Mouse (Mus musculus) skeletal muscle tissue, adult 2 months (tissue): ENCODE measurements at regions not wholly inside any gene's neighbourhood (a gene's known extent, or its start where the extent isn't known, plus 50 kb on each side); places are given as distances from the start of the nearest gene placed in this dataset.

Experiments
- DNase-seq: peaks from one replicate; pipeline ENCODE4 v3.0.0-alpha.2; 2012; ENCODE audit warnings: low read depth, low spot score

DNA sequence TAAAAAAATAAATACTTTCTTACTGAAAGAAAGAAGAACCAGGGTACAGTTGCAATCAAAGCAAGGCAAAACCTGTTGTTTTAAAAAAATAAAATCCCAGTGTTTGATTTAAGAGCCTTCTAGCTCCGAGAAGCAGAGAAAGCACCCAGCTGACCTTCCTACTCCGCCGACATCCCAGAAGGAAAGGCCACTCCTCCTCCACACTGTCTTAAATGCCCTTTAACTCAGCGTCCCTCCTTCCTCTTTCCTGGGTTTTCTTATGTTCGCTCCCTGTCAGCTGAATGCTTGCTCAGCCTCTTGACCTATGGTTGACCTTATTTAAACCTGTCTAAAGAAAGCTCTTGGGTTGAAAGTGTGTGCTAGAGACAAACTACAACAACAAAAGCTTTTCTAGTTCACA, 79.1 kb downstream of the Sptssa start:
- DNase-seq: no peak

- DNase-seq: no peak
Measured at GRCm38 (mm10) chr12:54576821-54577220, 79.6 kb downstream of the Sptssa start.

DNA sequence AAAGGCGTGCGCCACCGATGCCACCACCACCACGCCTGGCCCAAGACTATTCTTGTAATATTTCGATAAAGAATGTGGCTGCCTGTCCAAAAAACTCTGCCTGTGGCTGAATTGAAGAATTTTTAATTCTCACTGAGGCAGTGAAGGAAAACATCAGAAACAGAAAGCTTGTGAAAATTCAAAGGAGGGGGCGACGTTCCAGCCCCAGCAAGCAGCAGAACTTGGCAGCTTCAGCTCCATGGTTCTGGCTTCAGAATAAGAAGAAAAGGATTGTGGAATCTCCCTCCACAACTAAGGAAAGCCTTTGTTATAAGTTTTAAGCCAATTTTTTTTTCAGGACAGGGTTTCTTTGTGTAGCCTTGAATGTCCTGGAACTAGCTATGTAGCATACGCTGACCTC, 83.5 kb downstream of the Sptssa start:
- DNase-seq: no peak

DNA sequence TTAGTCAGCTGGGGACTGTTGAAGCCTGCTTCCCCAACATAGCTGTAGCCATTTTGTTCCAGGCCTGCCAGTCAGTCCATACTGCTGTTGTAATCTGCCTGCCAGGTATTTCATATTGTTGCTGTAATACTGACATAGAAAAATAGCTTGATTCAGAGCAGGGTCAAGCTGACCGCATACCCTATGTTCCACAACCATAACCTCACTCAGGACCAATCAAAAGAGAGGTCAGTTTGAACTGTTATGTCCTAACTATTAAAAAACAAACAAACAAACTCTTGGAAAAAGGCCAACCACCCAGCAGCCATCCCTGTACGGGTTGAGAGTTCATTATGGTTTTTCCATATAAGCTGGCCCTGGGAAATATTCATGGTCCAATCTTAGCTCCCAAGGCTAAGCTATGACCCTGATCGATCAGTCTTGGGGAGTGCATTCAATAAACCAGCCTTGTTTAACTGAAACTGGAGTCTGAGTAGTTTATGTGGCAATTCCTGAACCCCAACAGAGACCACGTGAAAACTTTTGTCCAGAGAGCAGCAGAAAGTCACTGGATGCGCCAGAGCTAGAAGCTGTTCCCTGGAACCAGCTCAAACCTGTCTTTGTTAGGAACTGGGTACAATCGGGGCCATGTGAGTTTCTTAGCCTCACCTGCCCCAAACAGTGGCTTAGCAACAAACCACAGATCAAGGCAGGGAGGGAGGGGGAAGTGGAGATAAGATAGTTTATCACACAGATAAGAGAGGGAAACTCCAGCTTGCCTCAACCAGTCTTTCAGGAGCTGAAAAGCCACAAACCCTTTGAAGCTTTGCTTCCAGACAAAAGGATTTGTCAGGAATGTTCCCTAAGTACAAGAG, 88.1 kb downstream of the Sptssa start:
- DNase-seq: no peak

- DNase-seq: no peak
Measured at GRCm38 (mm10) chr12:54567426-54567790, 89.0 kb downstream of the Sptssa start.

DNA sequence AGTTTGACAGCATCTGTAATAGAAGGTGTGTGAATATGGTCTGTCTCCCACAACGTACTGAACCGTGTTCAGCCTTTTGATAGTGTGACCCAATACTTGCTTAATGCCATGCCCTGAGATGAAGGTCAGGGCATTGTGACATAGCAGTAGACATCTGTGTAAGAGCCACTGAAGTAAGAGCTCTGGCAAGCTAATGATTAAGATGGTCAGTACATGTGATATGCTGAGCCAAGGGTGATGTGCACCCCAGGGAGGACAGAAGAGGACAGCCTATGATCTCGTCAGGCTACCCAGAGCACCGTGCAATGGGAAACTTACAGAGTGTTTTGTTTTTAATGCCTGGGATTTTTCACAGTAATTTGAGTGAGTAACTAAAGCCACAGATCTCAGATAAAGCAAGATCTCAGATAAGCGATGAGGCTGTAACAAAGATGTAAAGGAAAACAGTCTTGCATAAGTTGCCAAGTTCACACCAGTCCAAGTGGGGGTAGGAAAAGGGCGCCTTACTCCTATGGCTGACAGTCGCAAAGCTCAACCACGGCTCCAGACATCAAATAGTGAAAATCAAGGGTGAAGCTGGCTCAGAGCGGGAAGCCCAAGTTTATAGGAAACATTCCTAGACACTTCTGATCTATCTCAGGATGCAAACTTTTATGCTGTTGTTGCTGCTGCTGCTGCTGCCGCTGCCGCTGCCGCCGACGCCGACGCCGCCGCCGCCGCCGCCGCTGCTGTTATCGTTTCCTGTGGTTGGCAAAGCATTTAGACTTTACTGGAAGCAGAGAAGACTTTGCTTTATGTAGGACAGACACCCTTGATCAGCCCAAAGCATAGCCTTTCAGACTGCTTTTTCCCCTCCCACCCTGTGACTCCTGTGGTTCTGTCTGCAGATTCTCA, 89.6 kb downstream of the Sptssa start:
- DNase-seq: no peak

- DNase-seq: no peak
Measured at GRCm38 (mm10) chr12:54561981-54562380, 94.4 kb downstream of the Sptssa start.

GRCm38 (mm10) chr12:54558106-54558505, 98.3 kb downstream of the Sptssa start:
- DNase-seq: peak; percentile 10

- no peak for DNase-seq
Measured at GRCm38 (mm10) chr12:54549659-54550058, 106.7 kb downstream of the Sptssa start.

DNA sequence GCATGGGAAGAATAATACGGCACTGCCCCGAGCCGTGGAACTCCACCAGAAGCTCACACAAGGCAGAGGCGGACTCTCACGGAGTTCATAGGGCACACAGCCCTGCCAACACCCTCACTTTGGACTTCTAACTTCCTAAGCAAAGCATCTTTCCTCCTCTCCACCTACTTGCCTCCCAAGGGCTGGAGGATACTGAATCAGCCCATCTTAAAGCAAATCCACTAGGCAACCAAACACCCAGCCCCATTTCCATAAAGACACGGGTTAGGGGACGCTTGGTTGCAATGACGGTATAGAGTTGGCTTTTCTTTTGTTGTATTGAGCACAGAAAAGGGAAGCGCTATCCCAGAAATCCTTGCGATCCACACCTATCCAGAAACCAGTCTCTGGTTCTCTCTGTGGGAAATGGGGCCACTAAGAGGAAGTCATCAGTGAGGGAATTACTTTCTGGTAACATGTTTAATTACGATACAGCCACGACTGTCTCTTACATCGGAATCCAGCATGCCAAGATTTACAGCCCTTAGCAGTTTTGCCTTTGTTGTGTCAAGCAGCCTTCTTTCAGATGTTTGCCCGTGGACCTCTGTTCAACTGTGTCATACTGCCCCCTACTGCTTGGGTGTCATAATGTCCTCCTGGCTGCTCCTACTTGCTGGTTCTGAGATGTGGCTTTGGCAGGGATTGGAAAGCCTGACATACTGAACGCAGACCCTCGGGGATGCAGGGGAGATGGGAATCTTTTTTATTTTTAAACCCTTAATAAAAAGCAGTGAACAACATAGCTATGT, 110.4 kb downstream of the Sptssa start:
- DNase-seq: peak; percentile 51

- no peak for DNase-seq
Measured at GRCm38 (mm10) chr12:54538320-54538705, 118.1 kb downstream of the Sptssa start.

GRCm38 (mm10) chr12:54537690-54538319, 118.6 kb downstream of the Sptssa start:
- no peak for DNase-seq

- DNase-seq: no peak
Measured at GRCm38 (mm10) chr12:54537022-54537421, 119.4 kb downstream of the Sptssa start.

DNA sequence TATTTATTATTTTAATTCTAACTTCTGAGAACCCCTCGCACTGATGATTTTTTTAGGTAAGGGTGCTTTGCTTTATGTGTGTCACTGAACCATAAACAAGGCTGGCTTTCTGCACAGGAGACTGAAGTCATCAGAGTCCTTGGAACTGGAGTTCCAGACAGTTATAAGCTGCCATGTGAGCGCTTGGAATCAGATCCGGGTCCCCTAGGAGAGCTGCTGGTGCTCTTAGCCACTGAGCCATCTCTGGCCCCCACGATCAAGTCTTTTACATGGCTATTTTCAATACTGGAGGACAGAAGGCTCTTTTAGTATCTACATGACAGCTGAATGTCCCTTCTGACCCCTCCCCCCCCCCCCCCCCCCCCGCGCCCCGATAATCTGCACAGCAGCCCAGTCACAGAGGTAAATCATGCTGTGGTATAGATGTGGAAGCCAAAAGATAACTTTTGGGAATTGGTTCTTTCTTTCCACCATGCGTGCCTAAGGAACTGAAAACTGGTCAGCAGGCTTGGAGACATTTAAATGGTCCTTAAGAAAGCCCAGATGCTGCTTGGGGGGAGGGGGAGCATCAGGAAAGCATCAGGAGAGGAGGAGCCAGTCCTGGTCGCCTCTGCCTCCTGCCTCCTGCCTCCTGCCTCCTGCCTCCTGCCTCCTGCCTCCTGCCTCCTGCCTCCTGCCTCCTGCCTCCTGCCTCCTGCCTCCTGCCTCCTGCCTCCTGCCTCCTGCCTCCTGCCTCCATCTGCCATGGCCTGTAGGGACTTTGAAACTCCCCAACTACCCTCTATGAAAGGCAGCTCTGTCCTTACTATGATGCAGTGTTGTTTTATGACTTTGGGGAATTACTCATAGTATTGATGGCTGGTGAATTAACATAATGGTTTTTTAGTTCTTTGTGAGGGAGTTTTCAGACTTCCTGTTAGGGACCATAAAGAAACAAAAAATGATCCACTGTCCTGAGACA, 120.5 kb downstream of the Sptssa start:
- no peak for DNase-seq

DNA sequence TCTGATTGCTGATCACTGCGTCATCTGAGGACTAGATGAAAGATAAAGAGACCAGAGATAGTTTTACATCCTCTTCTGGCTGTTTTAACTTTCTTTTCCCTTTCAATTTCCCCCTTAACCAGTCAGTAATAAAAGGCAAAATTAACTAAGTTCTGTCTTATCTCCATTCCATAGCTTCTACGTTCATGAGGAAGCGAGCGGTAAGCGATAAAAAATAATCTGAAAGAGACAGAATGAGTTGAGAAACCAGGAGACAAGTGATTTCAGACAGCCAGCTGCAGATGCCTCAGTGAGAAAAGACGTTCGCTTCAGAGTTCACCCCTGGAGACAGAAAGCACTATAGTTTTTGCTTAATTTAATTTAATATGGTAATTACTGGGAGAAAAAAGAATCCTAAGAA, 121.5 kb downstream of the Sptssa start:
- DNase-seq: no peak

DNA sequence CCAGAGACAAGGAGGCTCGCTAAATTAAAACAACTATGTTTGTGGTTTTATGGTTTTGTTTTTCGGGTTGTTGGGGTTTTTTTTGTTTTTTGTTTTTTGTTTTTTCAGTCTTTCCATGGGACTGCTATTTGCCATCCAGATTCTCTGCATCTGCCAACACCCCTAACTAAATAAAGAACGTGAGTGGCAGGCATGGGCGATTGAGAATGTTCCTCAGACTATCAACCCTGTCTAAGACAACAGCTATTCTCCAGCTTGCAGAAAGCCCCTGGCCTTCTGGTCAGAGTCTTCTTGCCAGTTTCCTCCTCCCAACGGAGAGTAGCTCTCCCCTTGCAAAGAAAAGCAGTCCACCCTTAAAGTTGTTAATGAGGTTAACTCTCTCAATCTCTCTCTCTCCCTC, 123.2 kb downstream of the Sptssa start:
- no peak for DNase-seq

GRCm38 (mm10) chr12:54532062-54532461, 124.3 kb downstream of the Sptssa start:
- DNase-seq: no peak

DNA sequence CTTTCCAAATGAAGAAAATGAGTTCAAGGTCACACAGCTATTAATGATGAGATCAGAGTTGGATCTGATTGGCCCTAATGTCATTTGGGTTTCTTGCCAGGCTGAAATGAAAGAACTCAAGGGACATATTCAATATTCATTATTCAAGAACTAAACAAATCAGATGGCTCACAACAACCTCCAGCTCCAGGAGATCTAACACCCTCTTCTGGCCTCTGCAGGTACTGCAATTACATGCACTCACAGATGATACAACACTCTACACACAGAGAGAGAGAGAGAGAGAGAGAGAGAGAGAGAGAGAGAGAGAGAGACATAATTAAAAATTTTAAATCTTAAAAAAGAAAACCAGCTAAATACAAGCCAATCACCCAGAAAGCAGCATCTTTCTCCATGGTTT, 128.3 kb downstream of the Sptssa start:
- DNase-seq: peak; percentile 12

DNA sequence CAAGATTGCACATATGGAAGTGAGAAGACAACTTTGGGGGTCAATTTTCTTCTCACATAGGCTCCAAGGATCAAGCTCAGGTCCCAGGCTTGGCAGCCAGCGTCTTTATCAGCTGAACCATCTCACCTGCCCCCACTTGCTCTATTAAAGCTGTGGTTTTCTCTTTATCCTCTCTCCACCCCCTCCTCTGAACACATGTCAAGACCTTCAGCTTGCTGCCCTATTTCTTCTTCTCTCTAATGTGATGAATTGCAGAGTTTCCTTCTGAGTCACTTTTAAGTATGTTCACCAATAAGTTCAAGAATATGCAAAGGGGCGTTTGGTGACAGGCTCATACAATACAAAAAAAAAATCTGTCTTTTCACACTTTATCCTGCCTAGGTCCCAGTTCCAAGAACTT, 128.8 kb downstream of the Sptssa start:
- DNase-seq: no peak

GRCm38 (mm10) chr12:54520406-54520805, 136.0 kb downstream of the Sptssa start:
- no peak for DNase-seq
